Mouse (Mus musculus) forebrain, postnatal 0 days (tissue): ENCODE results near the gene Shisal1. TPM values are rescaled to one million over a fixed set of nuclear protein-coding genes. Genes with fewer than 3 reads are reported as not detected.
A peak's percentile ranks its signal among the peaks of the same experiment; 100 is the strongest.

Experiments used
- ATAC-seq: fragments of 200-750 bp; cut with Nextera tagmentation; 2 replicates; pipeline ENCODE4 v1.8.0; 2017; ENCODE audit warnings: mild to moderate bottlenecking, moderate library complexity
- DNase-seq: peaks from one replicate; pipeline ENCODE4 v3.0.0-alpha.2; 2015
- H3K27ac ChIP-seq: fragments of 300-500 bp; sonication (generic); 2 replicates; pipeline ENCODE4 v1.5.1; 2014; ENCODE audit warnings: low read depth, mild to moderate bottlenecking, antibody characterized with exemption, low read length, moderate library complexity, mixed read lengths
- H3K27me3 ChIP-seq: fragments of 300-500 bp; sonication (generic); 2 replicates; pipeline ENCODE4 v1.6.1; 2014; ENCODE audit warnings: mild to moderate bottlenecking, low read length, mixed read lengths; ENCODE audit not compliant: insufficient read depth
- H3K36me3 ChIP-seq: fragments of 300-500 bp; sonication (generic); 2 replicates; pipeline ENCODE4 v1.6.1; 2014; ENCODE audit warnings: mild to moderate bottlenecking, moderate library complexity; ENCODE audit not compliant: insufficient read depth
- H3K4me1 ChIP-seq: fragments of 300-500 bp; sonication (generic); 2 replicates; pipeline ENCODE4 v1.6.1; 2014; ENCODE audit warnings: antibody characterized with exemption; ENCODE audit not compliant: insufficient read depth
- H3K4me2 ChIP-seq: fragments of 300-500 bp; sonication (generic); 2 replicates; pipeline ENCODE4 v1.6.1; 2014; ENCODE audit warnings: low read depth, mild to moderate bottlenecking, moderate library complexity
- H3K4me3 ChIP-seq: fragments of 300-500 bp; sonication (generic); 2 replicates; pipeline ENCODE4 v1.5.1; 2014; ENCODE audit warnings: low read depth, low read length, mixed read lengths
- H3K9ac ChIP-seq: fragments of 300-500 bp; sonication (generic); 2 replicates; pipeline ENCODE4 v1.6.1; 2014; ENCODE audit warnings: mild to moderate bottlenecking
- H3K9me3 ChIP-seq: fragments of 300-500 bp; sonication (generic); 2 replicates; pipeline ENCODE4 v1.6.1; 2016; ENCODE audit warnings: low read length
- CTCF ChIP-seq: sonication (generic); IDR thresholded peaks from 2 replicates; pipeline ENCODE4 v1.5.1; 2016; ENCODE audit warnings: antibody characterized with exemption, control low read depth, low read depth
- WGBS: fragments of 180-500 bp; shearing (Covaris S2); extraction: QIAGEN DNeasy Blood & Tissue Kit; methylation state at CpG from one replicate; pipeline ENCODE4 v1.1.7; 2014; 5-methylcytosine and 5-hydroxymethylcytosine counted together
- polyA plus RNA-seq: library from polyadenylated mRNA; unstranded; fragments of >200 nt; fragmentation: Nextera tagmentation; extraction: Ambion mirVana; gene quantifications from 2 replicates; pipeline ENCODE4 v1.2.1, GENCODE M21; 2015
- total RNA-seq: library from RNA; depleted of rRNA; stranded (reverse); fragments of >200 nt; gene quantifications from 2 replicates; pipeline ENCODE4 v1.2.3, GENCODE M21; 2014

Gene Shisal1
- total and polyA plus RNA-seq, 2 experiments from 2014 or later, result 19.0 to 48.4 TPM

- no peak overlapping the region for H3K4me2 ChIP-seq
- no peaks in the 10 kb centered on the region for H3K27me3 ChIP-seq
- H3K9ac ChIP-seq, result no peak overlapping the region
- peaks cover 18% of the 10 kb centered on the region for H3K4me1 ChIP-seq
- DNase-seq, result peak; percentile 73
- H3K27ac ChIP-seq, result 0 out of 2 replicates have a peak overlapping the region, but pooled peaks have one; percentile 9
- WGBS, result 12% methylated on average over 9 of the region's 9 CpGs
- no peak for TF ChIP-seq CTCF
- no peaks in the 10 kb centered on the region for H3K9me3 ChIP-seq
- peak; percentile 67 for ATAC-seq
- no peak overlapping the region for H3K4me3 ChIP-seq
- H3K36me3 ChIP-seq, result no peaks in the 10 kb centered on the region; the same call in 1 of the 2 replicates
Measured at GRCm38 (mm10) chr15:84414040-84414848, 32.7 kb downstream of the Shisal1 start.

- Histone ChIP-seq H3K9ac (no peak overlapping the region), H3K36me3 (no peaks in the 10 kb centered on the region; the same call in 1 of the 2 replicates), H3K9me3 (no peaks in the 10 kb centered on the region), H3K4me3 (no peak overlapping the region), H3K4me1 (peaks cover 4% of the 10 kb centered on the region), H3K27ac (no peak overlapping the region), H3K27me3 (no peaks in the 10 kb centered on the region), H3K4me2 (no peak overlapping the region)
- DNase-seq, result no peak
- TF ChIP-seq CTCF, result no peak
- WGBS, result 14% methylated on average over 6 of the region's 6 CpGs
- ATAC-seq, result no peak
Measured at GRCm38 (mm10) chr15:84412409-84412808, 34.5 kb downstream of the Shisal1 start.

- no peak for ATAC-seq
- no peak overlapping the region for H3K27ac ChIP-seq
- H3K4me2 ChIP-seq, result no peak overlapping the region
- DNase-seq, result no peak
- H3K36me3 ChIP-seq, result peaks cover 3% of the 10 kb centered on the region; the same call in 1 of the 2 replicates
- no peak overlapping the region for H3K4me3 ChIP-seq
- no peaks in the 10 kb centered on the region for H3K4me1 ChIP-seq
- H3K9ac ChIP-seq, result no peak overlapping the region
- WGBS, result 72% methylated on average over 8 of the region's 8 CpGs
- H3K27me3 ChIP-seq, result no peaks in the 10 kb centered on the region
- TF ChIP-seq CTCF, result no peak
- H3K9me3 ChIP-seq, result no peaks in the 10 kb centered on the region
Measured at GRCm38 (mm10) chr15:84410052-84410451, 36.8 kb downstream of the Shisal1 start.

GRCm38 (mm10) chr15:84408576-84408975 lies 38.3 kb downstream of the Shisal1 start:
- Histone ChIP-seq H3K27me3 (no peaks in the 10 kb centered on the region), H3K36me3 (peaks cover 3% of the 10 kb centered on the region; the same call in 1 of the 2 replicates), H3K4me2 (no peak overlapping the region), H3K27ac (no peak overlapping the region), H3K4me1 (no peaks in the 10 kb centered on the region), H3K9ac (no peak overlapping the region), H3K9me3 (no peaks in the 10 kb centered on the region), H3K4me3 (no peak overlapping the region)
- WGBS, result 25% methylated on average over 3 of the region's 3 CpGs
- peak; percentile 45 for DNase-seq
- ATAC-seq, result peak; percentile 73
- TF ChIP-seq CTCF, result no peak

- H3K27me3 ChIP-seq, result no peaks in the 10 kb centered on the region
- TF ChIP-seq CTCF, result no peak
- no peaks in the 10 kb centered on the region for H3K4me1 ChIP-seq
- no peak overlapping the region for H3K27ac ChIP-seq
- H3K36me3 ChIP-seq, result peaks cover 3% of the 10 kb centered on the region; the same call in 1 of the 2 replicates
- 92% methylated on average over 3 of the region's 3 CpGs for WGBS
- no peak overlapping the region for H3K4me3 ChIP-seq
- H3K9ac ChIP-seq, result no peak overlapping the region
- no peak overlapping the region for H3K4me2 ChIP-seq
- no peaks in the 10 kb centered on the region for H3K9me3 ChIP-seq
- DNase-seq (no peak), ATAC-seq (no peak)
Measured at GRCm38 (mm10) chr15:84405759-84406158, 41.1 kb downstream of the Shisal1 start.

- Histone ChIP-seq H3K9me3 (no peaks in the 10 kb centered on the region), H3K9ac (no peak overlapping the region), H3K36me3 (peaks cover 3% of the 10 kb centered on the region; the same call in 1 of the 2 replicates), H3K27ac (no peak overlapping the region), H3K4me2 (no peak overlapping the region), H3K4me3 (no peak overlapping the region), H3K4me1 (no peaks in the 10 kb centered on the region), H3K27me3 (no peaks in the 10 kb centered on the region)
- TF ChIP-seq CTCF, result no peak
- ATAC-seq, result peak; percentile 57
- 71% methylated on average over 10 of the region's 10 CpGs for WGBS
- DNase-seq, result no peak
Measured at GRCm38 (mm10) chr15:84403454-84404113, 43.3 kb downstream of the Shisal1 start.

- no peak overlapping the region for H3K4me2 ChIP-seq
- no peaks in the 10 kb centered on the region for H3K9me3 ChIP-seq
- H3K4me1 ChIP-seq, result no peaks in the 10 kb centered on the region
- no peak overlapping the region for H3K9ac ChIP-seq
- H3K4me3 ChIP-seq, result no peak overlapping the region
- no peaks in the 10 kb centered on the region; the same call in 1 of the 2 replicates for H3K36me3 ChIP-seq
- no peak for TF ChIP-seq CTCF
- no peaks in the 10 kb centered on the region for H3K27me3 ChIP-seq
- ATAC-seq (no peak), DNase-seq (no peak)
- WGBS, result 88% methylated on average over 4 of the region's 4 CpGs
- H3K27ac ChIP-seq, result no peak overlapping the region
Measured at GRCm38 (mm10) chr15:84398617-84399016, 48.3 kb downstream of the Shisal1 start.
